Mouse (Mus musculus) bone marrow macrophage, adult 2 months (primary cell): Measurements from ENCODE around the gene Cenpa.

ENCODE experiments used
- CTCF ChIP-seq: IDR thresholded peaks from 2 replicates; pipeline ENCODE4 v1.5.1; 2012; ENCODE audit warnings: low read depth, mild to moderate bottlenecking, low read length, moderate library complexity
- POLR2A ChIP-seq: IDR thresholded peaks from 2 replicates; pipeline ENCODE4 v1.6.1; 2012; ENCODE audit warnings: mild to moderate bottlenecking, low read depth, low read length, borderline replicate concordance

DNA sequence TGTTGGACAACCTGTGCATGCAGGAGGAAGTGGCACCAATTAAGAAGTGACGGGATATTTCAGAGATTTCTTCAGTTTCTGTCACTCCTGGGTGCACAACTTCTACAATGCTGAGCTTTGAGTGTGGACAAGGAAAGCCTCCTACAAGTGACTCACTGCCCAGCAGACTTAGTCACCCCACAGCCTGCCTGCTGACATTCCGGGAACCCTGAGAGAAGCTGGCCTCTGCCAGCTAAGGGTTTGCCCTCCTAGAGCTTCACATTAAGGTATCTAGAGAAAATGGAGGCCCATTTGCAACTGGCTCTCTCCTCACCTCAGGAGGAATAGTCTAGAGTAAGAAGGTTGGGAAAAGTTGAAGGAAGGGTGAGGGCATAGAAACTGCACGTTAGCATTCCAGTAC, 15.0 kb upstream of the Cenpa start:
- TF ChIP-seq CTCF (no peak), POLR2A (no peak)
